Mouse (Mus musculus): ENCODE measurements around the gene Ankrd11.
A peak's percentile ranks its signal among the peaks of the same experiment; 100 is the strongest.
"Not testable (repeated sequence)": the region's sequence is repeated elsewhere in the genome, so short reads cannot be mapped to it uniquely, and the experiment has no call there.

The Ankrd11 gene

DNA sequence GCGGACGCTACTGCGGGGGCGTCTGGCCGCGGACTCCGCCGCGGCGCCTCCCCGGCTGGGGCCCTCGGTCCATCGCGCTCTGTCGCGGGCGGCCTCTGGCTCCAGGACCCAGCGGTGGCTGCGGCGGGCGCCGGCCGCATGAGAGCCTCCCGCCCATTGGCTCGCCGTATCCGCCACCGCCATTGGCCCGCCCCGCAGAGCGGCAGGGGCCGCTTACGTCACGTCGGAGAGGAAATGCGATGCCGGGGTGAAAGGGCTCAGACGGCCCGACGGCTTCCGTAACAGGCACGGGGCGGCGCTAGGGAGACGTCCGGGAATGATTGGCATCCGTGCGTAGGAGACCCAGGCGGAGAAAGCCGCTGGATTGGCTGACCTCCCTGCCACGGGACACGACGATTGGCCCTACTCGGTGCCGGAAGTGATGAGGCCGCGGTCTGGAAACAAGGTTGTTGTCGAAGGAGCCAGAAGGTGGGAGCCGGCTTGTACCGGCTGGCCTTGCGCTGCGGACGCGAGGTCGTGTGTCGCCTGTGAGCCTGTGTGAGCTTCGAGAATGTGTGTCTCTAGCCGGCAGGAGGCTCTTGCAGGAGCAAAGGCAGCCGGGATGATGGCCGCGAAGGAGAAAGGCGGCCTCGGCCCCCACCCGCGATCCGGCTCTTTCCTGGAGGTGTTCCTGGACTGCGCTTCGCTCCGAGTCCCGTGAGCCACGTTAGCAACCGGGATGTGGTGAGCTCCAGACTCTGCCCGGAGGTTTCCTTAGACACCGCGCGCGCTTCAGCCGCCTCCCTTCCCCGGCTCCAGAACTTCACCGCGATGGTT is at the start of gene Ankrd11:
Ankrd11 (minus strand) TSS at position 120 of the 816 bp plus-strand sequence.
- DNase-seq (ENCODE audit: low read depth): peak; percentile 100

DNA sequence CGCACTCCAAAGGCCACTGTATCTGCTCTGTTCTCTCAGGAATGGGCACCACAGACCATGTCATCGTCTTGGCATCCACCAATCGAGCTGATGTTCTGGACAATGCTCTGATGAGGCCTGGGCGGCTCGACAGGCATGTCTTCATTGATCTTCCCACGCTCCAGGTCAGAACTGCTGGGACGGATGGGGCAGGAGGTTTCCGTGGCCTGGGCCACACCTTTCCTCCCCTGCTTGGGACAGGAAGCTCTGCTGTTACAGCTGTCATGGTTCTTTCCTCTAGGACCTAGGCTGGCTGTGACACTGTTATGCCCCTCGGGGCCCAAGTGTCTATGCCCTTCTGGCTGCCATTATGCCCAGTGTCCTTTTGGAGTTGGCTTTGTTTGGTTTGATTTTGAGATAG is 45.2 kb upstream of the Ankrd11 start:
- DNase-seq (ENCODE audit: low read depth): no peak

DNA sequence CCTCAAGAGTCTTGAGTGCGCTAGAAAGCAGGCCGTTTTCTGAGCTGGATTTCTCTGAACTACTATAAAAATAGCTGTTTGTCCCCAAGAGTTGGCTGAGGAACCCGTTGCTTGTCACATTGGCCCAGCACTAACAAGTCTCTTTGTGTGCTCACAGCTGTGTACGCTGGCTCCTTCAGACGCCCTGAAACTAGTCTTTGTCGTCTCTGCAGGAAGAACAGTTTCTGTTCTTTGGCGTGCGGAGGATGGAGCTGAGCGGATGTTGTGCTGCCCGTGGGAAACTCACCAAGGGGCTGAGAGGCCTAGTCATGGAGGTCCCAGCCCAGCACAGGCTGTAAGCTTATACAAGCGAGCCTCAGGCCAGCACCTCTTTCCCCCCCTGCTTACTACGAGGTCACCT is 41.5 kb upstream of the Ankrd11 start:
- no peak for DNase-seq (ENCODE audit: low read depth)

DNA sequence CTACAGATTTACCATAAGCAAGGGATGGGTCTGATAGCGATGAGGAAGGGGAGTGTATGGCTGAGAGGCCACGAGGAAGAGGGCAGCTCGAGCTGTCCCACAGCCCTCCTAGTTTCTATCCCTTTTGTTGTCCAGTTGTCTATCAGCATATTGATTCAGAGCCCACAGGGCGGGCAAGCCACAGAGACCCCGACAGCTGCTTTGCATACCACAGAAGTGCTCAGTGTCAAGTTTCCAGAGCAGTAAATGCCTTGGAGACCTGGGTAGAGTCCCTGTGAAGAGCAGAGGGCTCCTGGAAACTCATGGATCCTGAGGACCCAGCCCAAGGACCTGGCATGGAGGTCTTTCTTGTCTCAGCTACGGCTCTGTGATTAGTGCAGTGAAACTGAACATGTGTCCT is 40.9 kb upstream of the Ankrd11 start:
- no peak for DNase-seq (ENCODE audit: low read depth)

DNA sequence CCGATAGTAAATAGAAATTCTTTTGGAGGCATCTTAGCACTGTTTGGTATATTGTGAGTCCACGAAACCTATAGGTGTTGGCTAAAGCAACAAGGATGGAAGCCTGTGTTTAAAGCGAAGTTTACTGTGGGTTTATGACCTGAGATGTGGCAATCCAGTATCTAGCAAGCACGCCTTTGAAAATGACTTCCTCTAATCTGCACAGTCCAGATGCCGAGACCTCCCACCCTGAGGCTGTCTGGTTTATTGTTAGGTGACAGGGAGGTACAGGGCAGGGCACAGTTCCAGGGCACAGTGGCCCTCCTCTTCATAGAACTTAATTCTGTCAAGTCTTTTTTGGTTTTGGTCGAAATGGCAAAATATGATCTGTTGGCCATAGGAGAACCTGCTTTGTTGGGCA is 35.1 kb upstream of the Ankrd11 start:
- peak; percentile 41 for DNase-seq (ENCODE audit: low read depth)

DNA sequence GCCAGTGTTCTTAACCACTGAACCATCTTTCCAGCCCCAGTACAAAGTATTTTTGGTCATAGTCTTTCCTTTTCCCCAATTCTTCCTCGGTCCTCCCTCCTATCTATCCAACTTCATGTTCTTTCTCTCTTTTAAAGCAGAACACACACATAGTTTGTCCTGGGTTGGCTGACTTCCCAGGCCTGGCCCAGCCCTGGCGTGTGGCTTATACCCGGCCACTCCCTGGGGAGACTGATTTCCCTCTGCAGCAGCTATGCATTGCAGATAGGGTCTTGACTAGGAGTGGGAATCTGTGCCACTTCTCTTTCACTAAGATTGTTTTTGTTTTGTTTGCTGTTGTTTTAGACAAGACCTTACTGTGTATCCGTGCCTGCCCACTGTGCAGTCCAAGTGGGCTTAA is 29.1 kb upstream of the Ankrd11 start:
- DNase-seq (ENCODE audit: low read depth): no peak

DNA sequence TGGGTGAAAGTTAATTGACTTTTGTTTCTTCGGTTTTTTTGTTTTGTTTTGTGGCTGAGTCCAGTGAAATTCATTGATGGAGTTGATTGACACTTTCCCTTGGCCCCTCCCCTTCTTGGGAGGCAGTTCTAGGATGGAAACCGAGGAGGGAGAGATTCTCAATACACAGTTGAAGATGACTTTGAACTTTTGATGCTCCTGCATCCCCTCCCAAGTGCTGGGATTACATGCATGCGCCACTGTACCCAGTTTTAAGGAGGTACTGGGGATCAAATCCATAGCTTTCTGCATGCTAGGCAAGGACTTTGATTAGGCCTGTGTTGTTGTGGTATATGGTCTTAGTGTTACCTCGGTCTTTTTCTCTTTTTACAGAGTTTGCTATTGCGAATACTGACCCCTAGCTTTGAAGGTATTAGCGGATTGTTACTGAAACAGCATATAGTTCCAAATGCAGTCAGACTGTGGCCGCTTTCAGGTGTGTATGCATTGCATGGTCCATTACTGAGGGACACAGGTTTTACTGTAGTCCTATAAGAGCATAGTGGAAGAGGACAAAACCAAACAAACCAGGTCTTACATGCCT is 24.1 kb upstream of the Ankrd11 start:
- DNase-seq (ENCODE audit: low read depth): peak; percentile 70

DNA sequence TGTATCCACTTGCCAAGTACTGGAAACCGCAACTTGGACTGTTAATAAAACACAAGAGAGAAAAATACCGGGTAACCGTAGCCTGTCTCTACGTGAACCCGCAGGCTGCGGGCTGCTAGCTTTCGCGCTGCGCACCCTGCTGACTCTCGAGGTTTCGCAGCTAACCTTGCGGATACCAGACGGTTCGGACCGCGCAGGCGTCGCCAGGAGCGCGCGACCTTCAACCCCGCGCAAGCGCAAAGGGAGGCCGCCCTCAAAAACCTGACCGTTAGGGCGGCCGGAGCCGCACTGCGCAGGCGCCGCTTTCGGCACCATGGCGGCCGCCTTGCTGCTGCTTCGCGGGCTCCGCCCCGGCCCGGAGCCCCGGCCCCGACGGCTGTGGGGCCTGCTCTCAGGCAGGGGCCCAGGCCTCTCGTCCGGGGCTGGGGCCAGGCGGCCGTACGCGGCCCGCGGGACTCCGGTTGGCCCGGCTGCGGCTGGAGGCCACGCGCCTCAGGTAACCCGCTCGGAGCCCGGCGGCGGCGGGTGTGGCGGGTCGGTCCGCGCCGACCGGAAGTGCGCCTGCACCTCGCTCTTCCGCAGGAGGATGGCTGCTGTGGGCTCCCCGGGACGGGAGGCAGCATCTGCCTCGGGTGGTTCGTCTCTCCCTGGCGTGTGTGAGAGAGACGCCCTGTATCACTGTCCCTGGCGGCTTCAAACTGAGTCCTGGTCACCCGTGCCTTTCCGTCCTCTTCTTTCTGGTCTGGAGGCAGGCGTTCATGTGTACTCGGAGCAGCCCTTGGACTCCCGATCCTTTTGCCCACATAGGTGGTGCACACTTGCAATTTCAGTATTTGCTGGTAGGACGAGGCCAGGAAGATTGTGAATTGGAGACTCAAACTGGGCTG is 23.4 kb upstream of the Ankrd11 start:
- DNase-seq (ENCODE audit: low read depth): peak; percentile 99

DNA sequence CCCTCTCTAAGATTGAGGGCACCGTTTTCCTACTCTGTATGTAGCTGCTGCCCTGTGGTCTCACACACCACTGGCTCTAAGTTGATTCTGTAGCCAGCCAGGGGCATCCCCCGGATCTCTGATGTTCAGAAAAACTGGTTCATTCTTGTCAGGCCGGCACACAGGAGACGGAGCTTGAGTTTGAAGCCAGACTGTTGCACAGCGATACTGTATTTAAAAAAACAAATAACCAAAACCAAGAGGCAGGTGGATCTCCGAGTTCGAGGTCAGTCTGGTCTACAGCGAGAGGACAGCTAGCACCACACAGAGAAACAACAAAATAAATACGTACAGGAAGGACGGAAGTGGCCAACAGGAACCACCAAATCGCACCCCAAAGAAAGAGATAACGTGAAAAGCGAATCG is 22.7 kb upstream of the Ankrd11 start:
- no peak for DNase-seq (ENCODE audit: low read depth)

DNA sequence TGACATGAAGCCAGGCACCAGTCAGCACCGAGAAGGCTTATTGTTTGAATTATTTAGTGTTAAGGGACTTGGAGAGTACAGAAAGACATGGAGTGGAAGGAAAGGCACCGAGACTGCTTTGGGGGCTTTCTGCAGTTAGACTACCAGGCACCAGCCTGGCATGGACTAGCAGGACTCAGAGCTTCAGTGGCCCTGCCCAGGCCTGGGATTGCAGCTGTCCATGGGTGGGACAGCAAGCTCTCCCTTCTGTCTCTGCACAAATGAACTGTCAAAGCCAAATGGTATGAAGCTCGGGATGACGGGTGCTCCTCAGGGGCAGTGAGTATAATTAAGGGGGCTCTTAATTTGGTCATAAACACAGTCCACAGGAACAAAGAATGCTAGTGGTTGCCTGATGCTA is 22.0 kb upstream of the Ankrd11 start:
- DNase-seq (ENCODE audit: low read depth): no peak

DNA sequence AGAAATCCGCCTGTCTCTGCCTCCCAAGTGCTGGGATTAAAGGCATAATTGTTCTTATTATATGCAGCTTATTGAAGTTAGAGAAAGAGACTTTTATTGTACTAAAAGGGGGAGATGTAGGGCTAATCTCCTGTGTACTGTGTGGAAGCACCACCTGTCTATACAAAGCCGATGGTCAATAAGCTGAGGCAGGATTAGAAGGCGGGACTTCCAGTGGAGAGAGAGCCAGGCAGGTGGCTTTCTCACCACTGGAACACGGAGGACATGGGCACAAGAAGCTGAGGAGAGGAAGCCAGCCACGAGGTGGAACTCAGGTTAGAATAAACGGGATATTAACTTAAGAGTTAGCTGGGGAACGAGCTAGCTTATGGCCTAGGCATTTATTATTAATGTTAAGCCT is 20.6 kb upstream of the Ankrd11 start, which contains the start of gene Spg7:
Spg7 (plus strand) TSS at position 222 of the 400 bp plus-strand sequence.
- no peak for DNase-seq (ENCODE audit: low read depth)

DNA sequence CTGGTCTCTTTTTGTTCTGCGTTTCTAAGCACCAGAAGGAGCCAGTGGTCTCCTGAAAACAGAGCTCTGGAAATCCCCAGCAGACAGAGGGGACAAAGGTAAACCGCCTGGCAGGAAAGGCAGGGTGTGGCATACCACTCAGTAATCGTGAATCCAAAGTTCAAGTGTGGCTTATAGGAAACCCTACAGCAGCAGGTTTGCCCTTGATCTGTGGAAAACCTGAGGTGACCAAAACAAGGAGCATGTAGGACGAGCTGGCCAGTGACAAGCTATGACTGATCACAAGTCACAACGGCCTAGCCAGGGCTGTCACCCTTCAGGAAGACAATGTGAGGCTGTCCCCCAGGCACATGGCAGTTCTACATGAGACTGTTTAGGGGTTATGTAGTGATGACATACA is 9.4 kb upstream of the Ankrd11 start:
- no peak for DNase-seq (ENCODE audit: low read depth)

DNA sequence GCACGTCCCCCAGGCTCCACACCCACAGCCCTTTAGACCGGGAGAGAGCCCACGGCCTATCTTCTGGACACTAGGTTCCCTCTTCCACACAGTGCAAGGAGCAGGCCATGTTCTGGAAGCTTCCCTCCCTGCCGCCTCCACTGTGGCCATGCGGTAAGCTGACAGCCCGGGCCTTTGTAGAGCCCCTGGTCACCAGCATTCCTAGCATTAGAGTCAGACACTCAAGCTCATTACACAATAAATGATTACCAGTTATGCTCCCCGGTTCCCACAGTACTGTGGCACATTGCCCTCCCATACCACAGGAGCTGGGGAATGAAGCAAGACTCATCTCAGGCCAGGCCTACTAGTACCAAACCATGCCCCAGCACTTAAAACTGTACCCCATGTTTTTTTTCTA is 6.3 kb upstream of the Ankrd11 start:
- DNase-seq (ENCODE audit: low read depth): no peak

DNA sequence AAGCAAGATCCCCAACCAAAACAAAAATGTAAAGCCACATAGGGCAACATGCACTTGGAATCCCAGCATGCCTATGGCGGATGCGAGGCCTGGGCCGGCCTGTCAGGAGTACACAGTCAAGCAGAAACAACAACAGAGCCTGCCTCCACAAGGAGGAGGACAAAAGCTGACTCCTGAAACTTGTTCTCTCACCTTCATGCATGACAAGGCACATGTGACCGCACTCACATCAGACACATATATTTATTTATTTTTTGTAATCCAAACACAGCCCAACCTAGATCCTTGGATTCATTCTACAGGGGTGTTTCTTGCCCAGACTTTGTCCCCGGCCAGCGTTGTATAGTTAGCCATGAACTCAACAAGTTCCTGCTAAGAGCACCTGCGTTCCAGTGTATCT is 5.8 kb upstream of the Ankrd11 start:
- DNase-seq (ENCODE audit: low read depth): no peak

DNA sequence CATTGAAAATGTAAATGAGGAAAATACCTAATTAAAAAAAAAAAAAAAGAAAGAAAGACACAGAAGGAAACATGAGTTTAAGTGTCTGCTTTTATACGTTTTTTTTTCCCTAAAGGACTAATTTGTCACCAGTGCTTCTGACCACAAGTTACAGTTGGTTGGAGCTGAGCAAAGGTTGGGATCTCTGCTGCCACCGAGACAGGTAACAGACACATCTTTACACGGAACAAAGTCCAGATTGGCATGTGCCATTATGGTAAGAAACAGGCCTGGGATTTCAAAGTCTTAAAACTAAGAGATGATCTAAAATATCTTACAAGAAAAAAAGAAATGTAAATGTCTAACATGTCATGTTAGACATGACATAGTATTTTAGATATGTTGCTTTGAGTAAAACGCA is 4.6 kb upstream of the Ankrd11 start:
- no peak for DNase-seq (ENCODE audit: low read depth)

DNA sequence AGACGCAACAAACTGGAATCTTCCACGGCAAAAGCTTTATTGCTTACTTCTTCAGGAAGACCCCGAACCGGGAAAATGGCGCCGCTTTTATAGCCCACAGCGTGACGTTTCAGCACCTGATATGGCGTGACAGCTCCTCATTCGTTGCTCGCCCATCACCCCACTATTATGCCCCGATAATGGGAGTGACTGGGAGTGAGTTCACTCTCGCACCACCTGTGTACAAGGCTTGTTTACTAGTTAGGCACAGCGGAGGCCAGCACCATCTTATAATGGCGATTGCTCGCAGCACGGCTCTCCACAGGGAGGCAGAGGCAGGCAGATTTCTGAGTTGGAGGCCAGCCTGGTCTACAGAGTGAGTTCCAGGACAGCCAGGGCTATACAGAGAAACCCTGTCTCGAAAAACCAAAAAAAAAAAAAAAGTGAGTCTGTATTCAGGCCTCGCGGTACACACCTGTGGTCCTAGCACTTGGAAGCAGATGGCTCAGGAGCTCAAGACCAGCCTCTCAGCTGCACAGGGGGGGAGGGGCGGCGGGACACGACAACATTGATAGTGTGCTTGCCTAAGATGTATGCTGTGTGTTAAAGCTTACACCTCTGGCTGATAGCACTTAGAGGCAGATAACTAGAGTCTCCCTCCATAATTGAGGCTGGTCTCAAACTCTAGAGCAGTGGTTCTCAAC is 2.8 kb upstream of the Ankrd11 start:
- DNase-seq (ENCODE audit: low read depth): not testable (repeated sequence)

DNA sequence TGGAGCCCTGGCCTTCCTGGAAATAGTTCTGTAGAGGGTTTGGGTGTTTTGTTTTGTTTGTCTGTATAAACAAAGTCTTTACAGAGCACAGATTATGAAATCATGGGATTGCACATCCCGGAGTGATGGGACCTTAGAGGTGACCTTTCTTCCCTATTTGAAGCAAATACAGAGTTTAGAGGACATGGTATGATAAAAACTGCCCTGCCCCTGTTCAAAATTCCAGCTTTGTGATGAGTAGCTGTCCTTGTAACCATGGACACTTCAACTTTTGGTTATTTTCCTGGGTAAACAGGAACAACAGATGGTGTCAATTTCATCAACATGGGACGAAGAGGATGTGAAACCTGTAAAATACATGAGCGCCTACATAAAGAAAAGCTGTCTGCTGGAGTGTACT is 1.9 kb upstream of the Ankrd11 start:
- DNase-seq (ENCODE audit: low read depth): no peak

DNA sequence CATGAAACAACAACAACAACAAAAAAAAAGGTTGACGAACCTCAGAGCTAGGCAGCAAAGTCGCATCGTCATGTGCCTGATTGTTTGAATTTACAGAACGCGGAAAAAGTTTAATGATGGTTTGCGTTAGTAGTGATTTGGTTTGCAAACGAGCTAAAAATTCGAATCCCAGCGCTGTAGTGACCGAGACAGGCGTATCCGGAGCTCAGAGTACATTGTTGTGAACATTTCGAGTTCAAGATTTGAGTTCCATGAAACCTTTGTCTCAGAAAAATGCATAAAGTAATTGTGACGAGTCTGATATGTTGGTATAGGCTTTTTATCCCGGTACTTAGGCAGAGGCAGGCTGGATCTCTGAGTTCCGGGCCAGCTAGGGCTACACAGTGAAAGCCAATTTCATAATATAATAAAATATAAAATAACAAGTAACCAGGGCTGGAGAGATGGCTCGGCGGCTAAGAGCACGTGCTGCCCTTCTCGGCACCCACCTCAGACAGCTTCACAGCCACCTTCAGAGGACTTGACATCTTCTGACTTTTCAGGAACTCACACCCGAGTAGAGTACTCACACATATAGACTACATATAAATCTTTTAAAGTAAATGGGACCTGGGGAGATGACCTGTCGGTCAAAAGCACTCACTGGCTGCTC is 1.0 kb upstream of the Ankrd11 start:
- peak; percentile 50 for DNase-seq (ENCODE audit: low read depth)

DNA sequence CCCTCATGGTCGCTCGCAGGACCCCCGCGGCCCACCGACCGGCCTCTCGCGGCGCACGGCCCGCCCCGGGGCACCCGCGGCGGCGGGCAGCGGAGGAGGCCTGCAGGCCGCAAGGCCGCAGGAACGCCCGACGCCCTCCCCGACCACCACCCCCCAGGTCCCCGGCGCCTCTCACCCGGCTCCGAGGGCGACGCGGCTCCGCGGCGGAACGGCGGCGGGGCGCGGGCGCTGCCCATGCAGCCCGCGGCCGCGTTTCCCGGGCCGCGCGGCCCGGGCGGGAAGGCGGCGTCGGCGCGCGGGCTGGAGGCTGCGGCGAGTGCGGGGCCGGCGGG is 337 bp downstream of the Ankrd11 start:
- DNase-seq (ENCODE audit: low read depth): no peak

DNA sequence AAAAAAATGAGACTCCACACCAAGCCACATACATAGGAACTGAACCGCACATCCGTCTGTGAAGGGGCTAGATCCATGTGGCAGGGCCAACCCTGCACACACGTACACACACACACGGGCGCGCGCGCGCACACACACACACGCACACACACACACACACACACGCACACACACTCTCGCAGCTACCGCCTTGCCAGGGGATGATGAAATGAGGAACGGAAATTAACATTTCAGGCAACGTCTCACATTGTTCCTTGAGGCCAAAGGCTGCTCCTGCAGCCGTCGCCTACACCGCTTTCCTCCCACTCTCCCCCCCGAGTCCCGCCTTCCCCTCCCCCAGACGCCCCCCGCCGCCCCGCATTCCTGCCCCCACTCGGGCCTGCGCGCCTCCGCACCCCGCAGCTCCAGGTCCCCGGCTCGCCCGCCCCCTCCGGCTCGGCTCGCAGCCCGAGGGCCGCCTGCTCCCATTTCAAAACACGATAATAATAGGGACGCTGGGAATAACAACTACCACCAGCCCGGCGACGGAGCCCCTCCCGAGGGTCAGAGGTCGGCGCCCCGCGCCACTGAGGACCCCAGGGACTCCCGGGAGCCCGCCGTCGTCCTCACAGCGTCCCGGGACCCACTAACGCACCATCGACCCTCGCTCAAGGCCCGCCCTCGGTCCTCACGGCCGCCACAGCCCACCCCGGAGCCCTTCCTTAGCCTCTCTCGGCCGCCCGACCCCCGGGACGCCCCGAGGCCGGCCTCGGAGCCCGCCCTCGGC is 886 bp downstream of the Ankrd11 start:
- DNase-seq (ENCODE audit: low read depth): peak; percentile 93

DNA sequence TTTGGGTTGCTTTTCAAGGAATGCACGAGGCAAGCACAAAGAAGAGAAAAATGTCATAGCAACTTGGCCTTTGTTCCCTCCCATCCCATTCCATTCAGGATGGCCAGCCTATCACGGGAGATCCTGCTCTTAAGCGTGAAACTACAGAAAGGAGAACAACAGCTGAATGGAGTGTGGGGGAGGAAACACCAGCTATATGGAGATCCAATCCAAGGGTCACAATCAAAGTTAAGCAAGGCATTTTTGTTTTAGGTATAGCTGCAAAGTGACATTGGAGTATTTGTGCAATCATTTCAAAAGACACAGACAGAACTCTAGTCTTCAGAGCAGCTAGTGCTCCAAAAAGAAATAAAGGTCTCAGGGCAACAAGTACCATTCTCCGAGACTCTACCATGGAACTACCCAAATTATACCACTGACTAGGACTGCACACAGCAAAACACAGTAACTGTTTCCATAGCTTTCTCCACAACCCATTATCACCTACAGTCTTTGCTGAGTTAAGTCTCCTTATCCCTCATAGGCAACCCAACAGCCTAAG is 1.9 kb downstream of the Ankrd11 start:
- peak; percentile 48 for DNase-seq (ENCODE audit: low read depth)

Data from 416B (cell line).